Mouse (Mus musculus) limb, embryonic 10.5 days (tissue): ENCODE measurements around the gene Gabrd. TPM values are rescaled to one million over a fixed set of nuclear protein-coding genes. Genes with fewer than 3 reads are reported as not detected.

Source experiments
- DNase-seq: peaks from one replicate; pipeline ENCODE4 v3.0.0-alpha.2; 2017; ENCODE audit warnings: low spot score
- H3K27ac ChIP-seq: fragments of 300-500 bp; sonication (generic); 2 replicates; pipeline ENCODE4 v1.5.1; 2016; ENCODE audit warnings: mild to moderate bottlenecking
- H3K27me3 ChIP-seq: fragments of 300-500 bp; sonication (generic); 2 replicates; pipeline ENCODE4 v1.6.1; 2016; ENCODE audit warnings: low read depth, mild to moderate bottlenecking; ENCODE audit not compliant: poor library complexity, severe bottlenecking
- H3K36me3 ChIP-seq: fragments of 300-500 bp; sonication (generic); 2 replicates; pipeline ENCODE4 v1.6.1; 2016; ENCODE audit warnings: mild to moderate bottlenecking, moderate library complexity
- H3K4me1 ChIP-seq: fragments of 300-500 bp; sonication (generic); 2 replicates; pipeline ENCODE4 v1.6.1; 2016
- H3K4me3 ChIP-seq: fragments of 300-500 bp; sonication (generic); 2 replicates; pipeline ENCODE4 v1.5.1; 2016; ENCODE audit warnings: mild to moderate bottlenecking, moderate library complexity
- H3K9me3 ChIP-seq: fragments of 300-500 bp; sonication (generic); replicated peaks from 2 replicates; pipeline ENCODE4 v1.6.1; 2016; ENCODE audit warnings: mild to moderate bottlenecking
- WGBS: fragments of 180-500 bp; shearing (Covaris S2); methylation state at CpG from one replicate; pipeline ENCODE4 v1.1.7; 2016; 5-methylcytosine and 5-hydroxymethylcytosine counted together
- polyA plus RNA-seq: library from polyadenylated mRNA; unstranded; fragments of >200 nt; fragmentation: Nextera tagmentation; extraction: Ambion mirVana; gene quantifications from 2 replicates; pipeline ENCODE4 v1.2.1, GENCODE M21; 2016

Gabrd gene
- polyA plus RNA-seq, 1 experiment from 2014 or later, result not detected

- Histone ChIP-seq H3K4me1 (no peaks in the 10 kb centered on the region), H3K27me3 (peaks cover 23% of the 10 kb centered on the region), H3K36me3 (no peaks in the 10 kb centered on the region), H3K27ac (no peak overlapping the region), H3K4me3 (no peak overlapping the region), H3K9me3 (no peaks in the 10 kb centered on the region)
- no peak for DNase-seq
- WGBS, result 90% methylated on average over 15 of the region's 15 CpGs
These were observed 26.9 kb downstream of the Gabrd start for GRCm38 (mm10) chr4:155370737-155371715.

GRCm38 (mm10) chr4:155368684-155369083 lies 29.2 kb downstream of the Gabrd start:
- Histone ChIP-seq H3K27ac (no peak overlapping the region), H3K36me3 (no peaks in the 10 kb centered on the region), H3K4me1 (no peaks in the 10 kb centered on the region), H3K9me3 (no peaks in the 10 kb centered on the region), H3K27me3 (peaks cover 45% of the 10 kb centered on the region), H3K4me3 (no peak overlapping the region)
- 30% methylated on average over 12 of the region's 12 CpGs for WGBS
- DNase-seq, result peak; percentile 82

- 90% methylated on average over 9 of the region's 9 CpGs for WGBS
- no peaks in the 10 kb centered on the region for H3K4me1 ChIP-seq
- H3K9me3 ChIP-seq, result no peaks in the 10 kb centered on the region
These were observed 30.2 kb downstream of the Gabrd start for GRCm38 (mm10) chr4:155367739-155368138.

GRCm38 (mm10) chr4:155366784-155367183 lies 31.1 kb downstream of the Gabrd start:
- H3K36me3 ChIP-seq, result no peaks in the 10 kb centered on the region
- WGBS, result 67% methylated on average over 6 of the region's 6 CpGs
- no peak overlapping the region for H3K4me3 ChIP-seq
- H3K4me1 ChIP-seq, result peaks cover 5% of the 10 kb centered on the region
- no peak for DNase-seq
- no peaks in the 10 kb centered on the region for H3K9me3 ChIP-seq
- no peak overlapping the region for H3K27ac ChIP-seq
- H3K27me3 ChIP-seq, result peaks cover 64% of the 10 kb centered on the region

More at GRCm38 (mm10) chr4:155367739-155368138, 30.2 kb downstream of the Gabrd start:
- DNase-seq, result no peak
- Histone ChIP-seq H3K27ac (no peak overlapping the region), H3K27me3 (peaks cover 55% of the 10 kb centered on the region), H3K4me3 (no peak overlapping the region), H3K36me3 (no peaks in the 10 kb centered on the region)

GRCm38 (mm10) chr4:155362443-155362842 lies 35.5 kb downstream of the Gabrd start:
- 41% methylated on average over 5 of the region's 5 CpGs for WGBS
- H3K4me3 ChIP-seq, result 0 out of 2 replicates have a peak overlapping the region, but pooled peaks have one; percentile 54
- H3K27me3 ChIP-seq, result peaks cover 95% of the 10 kb centered on the region
- H3K4me1 ChIP-seq, result peaks cover 15% of the 10 kb centered on the region
- DNase-seq, result no peak
- no peaks in the 10 kb centered on the region for H3K9me3 ChIP-seq
- H3K36me3 ChIP-seq, result no peaks in the 10 kb centered on the region
- H3K27ac ChIP-seq, result no peak overlapping the region

GRCm38 (mm10) chr4:155361303-155361791 lies 36.6 kb downstream of the Gabrd start, which contains the start of gene Prkcz:
Prkcz (minus strand) TSS chr4:155361361.
- 1% methylated on average over 51 of the region's 51 CpGs for WGBS
- Histone ChIP-seq H3K27ac (peak within 1 kb of the TSS; percentile 50; the same call in 1 of the 2 replicates), H3K4me3 (peak within 1 kb of the TSS; percentile 54), H3K9me3 (no peaks in the 10 kb centered on the region), H3K4me1 (peaks cover 15% of the 10 kb centered on the region), H3K27me3 (peaks cover 84% of the 10 kb centered on the region), H3K36me3 (no peaks in the 10 kb centered on the region)
- DNase-seq, result peak; percentile 86

- H3K4me1 ChIP-seq, result peaks cover 15% of the 10 kb centered on the region
- no peaks in the 10 kb centered on the region for H3K9me3 ChIP-seq
- no peak for DNase-seq
- WGBS, result under 1% methylated on average over 42 of the region's 42 CpGs
- H3K4me3 ChIP-seq, result peak overlapping the region; percentile 54
- peaks cover 80% of the 10 kb centered on the region for H3K27me3 ChIP-seq
- peak overlapping the region; percentile 50; the same call in 1 of the 2 replicates for H3K27ac ChIP-seq
- H3K36me3 ChIP-seq, result no peaks in the 10 kb centered on the region
These were observed 37.1 kb downstream of the Gabrd start for GRCm38 (mm10) chr4:155360856-155361255.

GRCm38 (mm10) chr4:155359560-155360464 lies 38.1 kb downstream of the Gabrd start:
- H3K9me3 ChIP-seq, result no peaks in the 10 kb centered on the region
- H3K27me3 ChIP-seq, result peaks cover 70% of the 10 kb centered on the region
- H3K27ac ChIP-seq, result no peak overlapping the region
- WGBS, result 37% methylated on average over 12 of the region's 12 CpGs
- H3K36me3 ChIP-seq, result no peaks in the 10 kb centered on the region
- H3K4me1 ChIP-seq, result peaks cover 15% of the 10 kb centered on the region
- no peak overlapping the region for H3K4me3 ChIP-seq
- no peak for DNase-seq

- Histone ChIP-seq H3K27ac (no peak overlapping the region), H3K27me3 (peaks cover 48% of the 10 kb centered on the region), H3K36me3 (no peaks in the 10 kb centered on the region), H3K4me3 (no peak overlapping the region), H3K9me3 (no peaks in the 10 kb centered on the region), H3K4me1 (peaks cover 15% of the 10 kb centered on the region)
- 59% methylated on average over 2 of the region's 2 CpGs for WGBS
- DNase-seq, result no peak
These were observed 40.3 kb downstream of the Gabrd start for GRCm38 (mm10) chr4:155357601-155358000.

GRCm38 (mm10) chr4:155356354-155356753 lies 41.6 kb downstream of the Gabrd start:
- no peak overlapping the region for H3K4me3 ChIP-seq
- no peaks in the 10 kb centered on the region for H3K36me3 ChIP-seq
- H3K9me3 ChIP-seq, result no peaks in the 10 kb centered on the region
- DNase-seq, result no peak
- peaks cover 36% of the 10 kb centered on the region for H3K27me3 ChIP-seq
- peaks cover 6% of the 10 kb centered on the region for H3K4me1 ChIP-seq
- no peak overlapping the region for H3K27ac ChIP-seq
- 90% methylated on average over 10 of the region's 10 CpGs for WGBS

GRCm38 (mm10) chr4:155354546-155354945 lies 43.4 kb downstream of the Gabrd start:
- WGBS, result 82% methylated on average over 7 of the region's 7 CpGs
- H3K4me3 ChIP-seq, result no peak overlapping the region
- H3K27me3 ChIP-seq, result peaks cover 18% of the 10 kb centered on the region
- no peak for DNase-seq
- no peaks in the 10 kb centered on the region for H3K4me1 ChIP-seq
- no peak overlapping the region for H3K27ac ChIP-seq
- H3K9me3 ChIP-seq, result no peaks in the 10 kb centered on the region
- no peaks in the 10 kb centered on the region for H3K36me3 ChIP-seq

GRCm38 (mm10) chr4:155354035-155354434 lies 43.9 kb downstream of the Gabrd start:
- Histone ChIP-seq H3K4me1 (no peaks in the 10 kb centered on the region), H3K36me3 (no peaks in the 10 kb centered on the region), H3K9me3 (no peaks in the 10 kb centered on the region), H3K27me3 (peaks cover 13% of the 10 kb centered on the region), H3K4me3 (no peak overlapping the region), H3K27ac (no peak overlapping the region)
- 91% methylated on average over 6 of the region's 6 CpGs for whole genome bisulfite sequencing
- DNase-seq, result no peak
